Mouse (Mus musculus) ES-E14 (cell line): ENCODE measurements around the gene Trappc3. TPM values are rescaled to one million over a fixed set of nuclear protein-coding genes. Genes with fewer than 3 reads are reported as not detected.
A peak's percentile ranks its signal among the peaks of the same experiment; 100 is the strongest.

Experiments
- DNase-seq: peaks from one replicate; pipeline ENCODE4 v3.0.0-alpha.2; 2013; ENCODE audit warnings: low read depth, low spot score
- H3K27ac ChIP-seq: 2 replicates; pipeline ENCODE4 v1.5.1; 2012; ENCODE audit warnings: low read depth, mild to moderate bottlenecking, low read length, moderate library complexity, mixed read lengths; ENCODE audit not compliant: poor library complexity, insufficient read depth, severe bottlenecking
- H3K36me3 ChIP-seq: 2 replicates; pipeline ENCODE4 v1.6.1; 2012; ENCODE audit warnings: mild to moderate bottlenecking, low read length, moderate library complexity, mixed read lengths; ENCODE audit not compliant: control insufficient read depth, poor library complexity, insufficient read depth, severe bottlenecking
- H3K4me1 ChIP-seq, 2 experiments: fragments of 150-350 bp in 1 of 2; sonication (generic) in 1 of 2; 2 replicates each; pipeline ENCODE4 v1.6.1; 2012; ENCODE audit warnings: low read length in 2 of 2, mild to moderate bottlenecking in 1 of 2, mixed read lengths in 1 of 2; ENCODE audit not compliant: control insufficient read depth in 2 of 2, insufficient read depth in 2 of 2, poor library complexity in 1 of 2
- H3K4me3 ChIP-seq, 2 experiments: fragments of 150-350 bp in 1 of 2; sonication (generic) in 1 of 2; 2 replicates each; pipeline ENCODE4 v1.5.1; 2012; ENCODE audit warnings: low read length in 2 of 2, low read depth in 1 of 2, mild to moderate bottlenecking in 1 of 2, mixed read lengths in 1 of 2; ENCODE audit not compliant: insufficient read depth in 1 of 2, poor library complexity in 1 of 2, severe bottlenecking in 1 of 2
- H3K9ac ChIP-seq: 2 replicates; pipeline ENCODE4 v1.6.1; 2012; ENCODE audit warnings: low read depth, mild to moderate bottlenecking, low read length, mixed read lengths; ENCODE audit not compliant: poor library complexity, insufficient read depth, severe bottlenecking
- H3K9me3 ChIP-seq: fragments of 150-350 bp; sonication (generic); 2 replicates; pipeline ENCODE4 v1.6.1; 2012; ENCODE audit warnings: low read depth, mild to moderate bottlenecking, low read length; ENCODE audit not compliant: control insufficient read depth, insufficient read depth
- CHD2 ChIP-seq: IDR thresholded peaks from 2 replicates; pipeline ENCODE4 v1.6.1; 2014; ENCODE audit warnings: mild to moderate bottlenecking, low read depth, low read length, inconsistent platforms
- HCFC1 ChIP-seq: IDR thresholded peaks from 2 replicates; pipeline ENCODE4 v1.6.1; 2012; ENCODE audit warnings: low read length, inconsistent platforms, borderline replicate concordance; ENCODE audit not compliant: insufficient read depth
- MAFK ChIP-seq: IDR thresholded peaks from 2 replicates; pipeline ENCODE4 v1.6.1; 2014; ENCODE audit warnings: mild to moderate bottlenecking, low read depth, low read length, inconsistent platforms; ENCODE audit not compliant: insufficient read depth
- ZC3H11A ChIP-seq: IDR thresholded peaks from 2 replicates; pipeline ENCODE4 v1.6.1; 2012; ENCODE audit warnings: low read depth, mild to moderate bottlenecking, inconsistent platforms, low read length, borderline replicate concordance
- ZNF384 ChIP-seq: IDR thresholded peaks from 2 replicates; pipeline ENCODE4 v1.6.1; 2012; ENCODE audit warnings: low read depth, low read length, inconsistent platforms
- in situ Hi-C, 2 experiments: fragments of 600-800 bp; cut with MboI; formaldehyde crosslinking; loops; one replicate each; pipeline ENCODE4 v1.15.1; 2025; ENCODE audit warnings: low sequenced_read_pairs in 2 of 2, inconsistent platforms in 1 of 2; ENCODE audit not compliant: unreplicated experiment in 2 of 2
- total RNA-seq: library from RNA; depleted of rRNA; stranded (reverse); fragments of 300-350 nt; gene quantifications from 2 replicates; pipeline ENCODE4 v1.2.3, GENCODE M21; 2012

Gene Trappc3
- total RNA-seq, 1 experiment, result 54.8 TPM

DNA sequence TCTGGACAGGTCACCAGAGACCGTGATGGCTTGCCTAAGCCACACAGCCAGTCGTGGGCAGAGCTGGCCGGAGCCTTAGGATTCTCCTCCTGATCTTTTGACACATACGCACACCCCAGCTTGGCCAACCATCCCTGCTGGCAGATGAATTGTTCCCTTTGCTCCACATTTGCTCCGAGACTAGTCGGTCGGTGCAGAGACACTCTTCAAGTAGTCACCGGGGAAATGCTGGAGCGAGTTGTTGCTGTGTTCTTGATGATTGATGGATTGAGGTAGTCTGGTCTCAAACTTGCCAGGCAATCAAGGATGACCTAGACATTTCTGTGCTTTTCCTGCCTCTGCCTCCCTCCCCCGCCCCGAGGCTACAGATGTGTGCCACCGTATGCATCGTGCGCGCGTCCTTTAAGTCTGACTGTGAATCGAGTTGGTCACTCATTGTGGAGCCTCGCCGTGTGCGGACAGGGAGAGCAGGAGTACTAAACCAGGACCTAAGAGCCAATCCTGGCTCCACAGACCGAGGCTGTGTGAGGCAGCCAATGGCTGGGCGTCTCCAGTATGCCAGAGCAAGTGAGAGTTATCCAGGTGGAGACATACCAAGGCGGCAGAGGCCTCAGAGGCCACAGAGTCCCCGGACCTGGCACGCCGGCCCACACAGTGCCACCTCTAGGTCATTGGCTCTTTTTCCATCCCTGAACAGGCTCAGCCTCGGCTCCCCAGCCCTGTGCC lies 39.6 kb downstream of the Trappc3 start:
- Histone ChIP-seq H3K27ac (no peak overlapping the region), H3K9ac (no peak overlapping the region), H3K9me3 (no peaks in the 10 kb centered on the region), H3K36me3 (no peaks in the 10 kb centered on the region), H3K4me1 (peaks cover 0 to 11% of the 10 kb centered on the region in 2 experiments; a peak in 1 of 4 replicates), H3K4me3 (peak overlapping the region; percentile 62 to 64)
- no peak for TF ChIP-seq ZNF384
- no peak for TF ChIP-seq HCFC1
- no peak for TF ChIP-seq MAFK
- no peak for TF ChIP-seq CHD2
- TF ChIP-seq ZC3H11A, result no peak
- no peak for DNase-seq
- in situ Hi-C loops, result loop anchor here in 1 of 2 experiments (10.0 kb wide), 1 partner anchor 77 kb away; no protein-coding TSS in a partner anchor

DNA sequence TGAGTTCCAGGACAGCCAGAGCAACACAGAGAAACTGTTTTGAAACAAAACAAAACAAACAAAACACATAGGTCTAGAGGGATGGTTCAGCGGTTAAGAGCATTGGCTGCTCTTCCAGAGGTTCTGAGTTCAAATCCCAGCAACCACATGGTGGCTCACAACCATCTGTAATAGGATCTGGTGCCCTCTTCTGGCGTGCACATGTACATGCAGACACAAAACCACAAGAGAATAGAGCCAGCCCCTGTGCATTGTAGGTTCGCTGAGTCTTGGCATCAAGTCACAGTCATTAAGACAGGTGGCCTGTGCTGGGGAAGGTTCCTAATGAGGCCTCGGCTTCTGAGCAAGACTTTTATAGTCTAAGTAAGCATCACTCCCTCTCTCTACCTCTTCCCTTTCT lies 41.8 kb downstream of the Trappc3 start:
- DNase-seq, result no peak
- Histone ChIP-seq H3K4me1 (peaks cover 0 to 11% of the 10 kb centered on the region in 2 experiments; a peak in 1 of 4 replicates), H3K4me3 (no peak overlapping the region), H3K27ac (no peak overlapping the region), H3K9me3 (no peaks in the 10 kb centered on the region), H3K36me3 (no peaks in the 10 kb centered on the region), H3K9ac (no peak overlapping the region)
- TF ChIP-seq MAFK, result no peak
- TF ChIP-seq HCFC1, result no peak
- in situ Hi-C loops, result loop anchor here in 1 of 2 experiments (10.0 kb wide), 1 partner anchor 79 kb away; no protein-coding TSS in a partner anchor

GRCm38 (mm10) chr4:126305428-126305827 lies 43.3 kb downstream of the Trappc3 start:
- Histone ChIP-seq H3K36me3 (no peaks in the 10 kb centered on the region), H3K4me3 (no peak overlapping the region), H3K4me1 (peaks cover 0 to 16% of the 10 kb centered on the region in 2 experiments; a peak in 1 of 4 replicates), H3K27ac (no peak overlapping the region), H3K9me3 (no peaks in the 10 kb centered on the region), H3K9ac (no peak overlapping the region)
- in situ Hi-C loops, result loop anchor here (5.0 to 10.0 kb wide), 2 partner anchors 81 to 83 kb away; no protein-coding TSS in a partner anchor
- no peak for DNase-seq
- no peak for TF ChIP-seq ZNF384
- no peak for TF ChIP-seq CHD2
- TF ChIP-seq HCFC1, result no peak
- no peak for TF ChIP-seq MAFK
- no peak for TF ChIP-seq ZC3H11A

- no peak for DNase-seq
- H3K9me3 ChIP-seq, result no peaks in the 10 kb centered on the region
- TF ChIP-seq ZC3H11A (no peak), HCFC1 (no peak), CHD2 (no peak), ZNF384 (no peak), MAFK (no peak)
Observed at GRCm38 (mm10) chr4:126306058-126306457, 43.9 kb downstream of the Trappc3 start.

GRCm38 (mm10) chr4:126306827-126307226 lies 44.7 kb downstream of the Trappc3 start:
- Histone ChIP-seq H3K27ac (no peak overlapping the region), H3K9ac (no peak overlapping the region), H3K4me3 (no peak overlapping the region), H3K36me3 (no peaks in the 10 kb centered on the region), H3K4me1 (peaks cover 0 to 13% of the 10 kb centered on the region in 2 experiments; a peak in 1 of 4 replicates), H3K9me3 (no peaks in the 10 kb centered on the region)
- TF ChIP-seq CHD2, result no peak
- no peak for TF ChIP-seq ZNF384
- no peak for TF ChIP-seq MAFK
- no peak for TF ChIP-seq ZC3H11A
- no peak for TF ChIP-seq HCFC1
- in situ Hi-C loops, result loop anchor here (5.0 to 10.0 kb wide), 2 partner anchors 82 to 85 kb away; no protein-coding TSS in a partner anchor
- no peak for DNase-seq

More at GRCm38 (mm10) chr4:126306058-126306457, 43.9 kb downstream of the Trappc3 start:
- Histone ChIP-seq H3K9ac (no peak overlapping the region), H3K36me3 (no peaks in the 10 kb centered on the region), H3K4me3 (no peak overlapping the region), H3K4me1 (peaks cover 0 to 13% of the 10 kb centered on the region in 2 experiments; a peak in 1 of 4 replicates), H3K27ac (no peak overlapping the region)
- in situ Hi-C loops, result loop anchor here (5.0 to 10.0 kb wide), 2 partner anchors 81 to 84 kb away; no protein-coding TSS in a partner anchor
